Mouse (Mus musculus) megakaryocyte progenitor cell, adult 5-6 weeks (primary cell): ENCODE measurements at regions not wholly inside any gene's neighbourhood (a gene's known extent, or its start where the extent isn't known, plus 50 kb on each side); places are given as distances from the start of the nearest gene placed in this dataset.

Experiments
- ATAC-seq: replicated peaks from 2 replicates; pipeline ENCODE4 v1.8.0; 2016; ENCODE audit warnings: mild to moderate bottlenecking, moderate TSS enrichment, inconsistent platforms; ENCODE audit not compliant: poor library complexity

GRCm38 (mm10) chr16:5673372-5673960 lies 211.7 kb upstream of the Rbfox1 start:
- ATAC-seq: no peak

GRCm38 (mm10) chr16:5672871-5673270 lies 212.3 kb upstream of the Rbfox1 start:
- no peak for ATAC-seq

DNA sequence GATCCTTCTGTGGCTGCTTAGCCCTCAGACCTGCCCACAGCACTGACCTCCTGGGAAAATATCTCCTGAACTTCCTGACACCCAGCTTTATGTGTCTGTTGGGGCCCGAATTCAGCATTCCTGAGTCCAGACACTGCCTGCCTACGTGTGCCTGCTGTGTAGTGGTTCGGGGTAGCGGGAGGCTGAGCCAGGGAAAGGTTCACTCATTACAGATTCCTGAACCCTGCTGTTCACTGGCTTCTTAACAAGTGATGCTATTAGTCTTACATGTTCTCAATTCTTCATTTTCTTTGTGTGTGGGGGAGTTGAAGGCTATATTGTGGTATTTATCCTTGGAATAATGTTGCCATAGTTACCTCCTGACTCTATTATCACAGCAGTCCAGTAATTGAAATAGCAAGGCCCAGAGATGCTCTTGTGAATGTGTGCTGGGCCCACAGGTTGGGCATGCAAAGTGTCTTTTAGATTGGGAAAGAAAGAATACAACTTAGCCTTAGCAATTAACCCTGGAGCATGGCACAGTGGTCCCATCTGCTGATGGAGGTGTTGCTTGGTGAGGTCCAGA lies 216.7 kb upstream of the Rbfox1 start:
- no peak for ATAC-seq

GRCm38 (mm10) chr16:5661918-5662317 lies 223.2 kb upstream of the Rbfox1 start:
- ATAC-seq: no peak

DNA sequence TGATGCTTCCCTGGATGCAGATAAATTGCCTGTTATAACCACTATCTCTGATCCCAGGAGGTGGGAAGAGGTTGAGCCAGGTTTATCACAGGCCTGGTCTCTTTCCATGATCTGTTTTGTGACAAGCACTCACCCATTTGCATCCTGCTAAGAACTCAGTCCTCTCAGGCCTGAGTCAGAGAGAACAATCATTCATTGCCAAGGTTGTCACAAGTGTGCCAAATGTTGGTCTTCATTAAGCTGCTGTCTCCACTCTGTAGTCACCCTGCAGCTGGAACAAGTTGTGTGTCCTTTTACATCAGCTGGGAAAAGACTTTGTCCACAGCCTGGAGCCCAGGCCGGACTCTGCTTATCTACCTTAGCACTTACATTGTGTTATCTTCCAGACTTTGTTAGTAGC lies 233.6 kb upstream of the Rbfox1 start:
- no peak for ATAC-seq

GRCm38 (mm10) chr16:5651002-5651401 lies 234.2 kb upstream of the Rbfox1 start:
- no peak for ATAC-seq

DNA sequence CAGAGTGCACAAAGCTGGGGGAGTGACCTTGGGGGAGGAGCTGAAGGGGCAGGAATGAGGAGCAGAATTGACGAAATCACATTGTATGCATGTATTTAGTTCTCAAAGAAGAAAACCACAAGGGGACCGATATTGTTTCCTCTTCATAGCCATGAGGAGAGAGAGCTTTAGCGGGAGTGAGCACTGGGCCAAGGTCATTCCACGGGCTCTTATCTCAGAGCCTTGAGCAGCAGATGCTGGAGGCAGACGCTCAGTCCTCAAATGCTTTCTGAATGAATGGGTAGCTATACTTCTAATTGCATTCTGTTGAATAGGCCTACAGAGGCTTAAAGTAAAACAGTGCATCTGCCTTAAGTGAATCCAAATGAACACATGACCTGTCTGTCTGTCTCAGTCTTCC lies 245.2 kb upstream of the Rbfox1 start:
- no peak for ATAC-seq

DNA sequence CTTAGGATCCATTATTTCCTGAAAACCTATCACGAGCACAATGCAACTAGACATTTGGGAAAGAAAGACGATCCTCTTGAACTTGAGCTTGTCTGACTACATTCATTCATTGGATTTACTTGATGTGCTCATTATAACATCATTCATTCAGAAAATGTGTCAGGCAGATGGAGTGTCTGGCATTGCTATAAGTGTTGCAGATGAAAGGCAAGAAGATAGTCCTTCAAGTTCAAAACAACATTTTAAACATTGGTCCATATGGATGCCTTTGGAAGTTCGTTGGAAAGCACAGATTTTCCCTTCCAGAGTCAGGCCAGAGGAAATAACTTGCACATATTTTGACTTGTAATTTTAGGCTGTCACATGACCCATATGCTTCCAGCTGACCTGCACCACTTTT lies 255.2 kb upstream of the Rbfox1 start:
- ATAC-seq: no peak

DNA sequence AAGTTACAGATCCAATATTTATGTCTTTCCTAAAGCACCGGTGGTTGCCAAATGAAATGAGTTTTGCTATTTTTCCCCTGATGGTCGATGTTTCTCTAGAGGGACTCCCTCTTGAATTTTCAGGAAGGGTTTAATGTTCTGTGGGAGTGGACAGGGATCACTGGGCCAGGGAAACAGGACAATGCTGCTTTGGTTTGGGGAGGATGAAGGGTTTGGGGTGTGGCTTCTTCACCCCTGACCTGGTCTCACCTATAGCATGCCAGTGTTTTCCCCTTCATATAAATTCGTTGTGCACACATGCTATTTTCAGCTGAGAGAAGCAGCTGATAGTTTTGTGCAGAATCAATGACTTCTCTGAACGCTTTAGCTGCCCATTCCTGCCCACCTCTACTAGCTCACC lies 257.2 kb upstream of the Rbfox1 start:
- no peak for ATAC-seq

DNA sequence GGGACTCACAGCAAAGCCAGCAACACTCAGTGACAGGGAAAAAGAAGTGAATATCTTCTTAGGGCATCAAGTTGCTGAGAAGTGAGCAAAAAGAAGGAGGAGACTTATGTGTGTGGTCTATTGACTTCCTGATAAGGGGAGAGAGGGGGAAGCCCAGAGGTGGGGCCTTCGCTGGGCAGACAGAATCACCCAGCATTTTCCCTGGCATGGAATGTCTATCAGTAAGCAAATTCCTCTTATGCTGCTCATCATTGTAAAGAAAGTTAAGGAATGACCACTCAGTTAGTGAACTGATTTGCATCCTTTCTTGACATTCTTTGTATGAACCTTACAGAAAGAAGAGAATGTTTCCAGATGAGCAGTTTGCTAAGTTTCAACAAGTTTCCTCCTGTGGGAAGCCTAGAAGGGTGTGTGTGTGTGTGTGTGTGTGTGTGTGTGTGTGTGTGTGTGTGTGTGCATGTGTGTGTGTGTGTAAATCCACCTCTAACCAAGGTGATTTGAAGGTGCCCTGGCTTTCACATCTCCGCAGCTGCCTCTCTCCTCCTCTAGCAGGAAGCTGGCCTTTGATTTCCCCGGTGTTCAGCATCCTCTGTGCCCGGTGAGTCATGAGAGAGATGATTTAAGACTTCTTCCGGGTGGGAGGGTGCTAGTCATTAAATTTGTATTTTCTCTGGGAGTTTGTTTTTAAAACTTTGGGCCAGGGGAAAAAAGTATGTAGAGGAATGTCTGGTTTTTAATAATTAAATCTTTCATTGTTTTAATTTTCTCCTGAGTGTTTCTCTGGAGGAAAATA lies 257.8 kb upstream of the Rbfox1 start:
- ATAC-seq: no peak

DNA sequence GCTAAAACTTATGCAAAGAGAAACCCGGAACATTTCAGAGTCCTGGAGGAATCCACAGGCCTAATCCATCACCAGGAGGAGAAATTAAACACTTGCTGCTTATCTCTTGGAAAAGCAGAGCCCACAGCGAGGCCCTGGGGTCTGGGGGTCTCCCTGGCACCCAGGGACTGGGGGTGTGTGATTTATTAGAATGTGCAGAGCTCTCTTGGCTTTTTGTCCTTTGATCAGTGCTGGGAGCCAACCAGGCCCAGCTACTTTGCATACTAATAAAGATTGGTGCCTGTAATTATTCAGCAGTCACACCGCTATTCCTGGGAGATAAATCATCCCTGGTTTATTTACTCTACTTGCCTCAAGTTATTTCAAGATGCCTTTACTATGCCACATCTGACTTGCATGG lies 260.0 kb upstream of the Rbfox1 start:
- no peak for ATAC-seq

- ATAC-seq: no peak
Observed at GRCm38 (mm10) chr16:5620566-5620965, 264.6 kb upstream of the Rbfox1 start.

GRCm38 (mm10) chr16:5616356-5616755 lies 268.8 kb upstream of the Rbfox1 start:
- no peak for ATAC-seq

GRCm38 (mm10) chr16:5595359-5595758 lies 289.8 kb upstream of the Rbfox1 start:
- ATAC-seq: no peak

DNA sequence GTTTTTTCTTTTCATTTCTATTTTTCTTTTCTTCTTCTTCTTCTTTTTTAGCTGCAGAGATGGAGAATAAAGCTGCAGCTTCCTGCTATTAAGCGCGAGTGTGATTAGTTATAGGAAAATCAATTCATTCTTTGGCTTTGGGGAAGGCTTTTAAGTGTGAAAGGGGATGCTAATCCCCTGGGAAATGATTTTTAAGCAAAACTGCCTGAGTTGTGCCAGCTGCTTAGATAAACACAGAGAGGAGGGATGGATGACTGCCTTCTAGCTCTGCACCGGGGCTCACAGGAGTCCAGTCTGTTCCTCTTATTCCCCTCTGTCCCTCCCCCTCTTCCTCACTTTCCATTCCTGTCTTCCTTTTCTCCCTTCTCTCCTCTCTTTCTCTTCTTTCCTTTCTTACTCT lies 306.8 kb upstream of the Rbfox1 start:
- no peak for ATAC-seq

DNA sequence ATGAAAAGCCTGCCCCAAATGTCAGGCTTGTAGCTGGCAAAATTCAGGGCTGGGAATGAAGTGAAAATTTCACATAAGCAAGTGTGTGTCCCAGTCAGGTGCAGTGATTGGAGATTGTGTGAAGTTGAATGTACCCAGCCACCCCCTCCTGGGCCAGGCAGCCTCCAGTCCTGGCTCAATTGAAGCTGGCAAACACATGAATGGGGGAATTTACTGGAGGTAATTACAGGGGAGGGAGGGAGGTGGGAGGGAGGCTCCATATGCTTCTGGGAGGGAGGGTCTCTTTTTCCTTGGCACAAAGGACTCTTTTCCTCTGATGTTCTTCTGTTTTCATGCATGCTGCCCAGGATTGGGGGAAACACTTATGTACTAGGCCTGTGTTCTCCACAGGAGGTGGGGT lies 312.4 kb upstream of the Rbfox1 start:
- no peak for ATAC-seq

GRCm38 (mm10) chr16:5570619-5571018 lies 314.5 kb upstream of the Rbfox1 start:
- ATAC-seq: no peak

- no peak for ATAC-seq
Observed at GRCm38 (mm10) chr16:5569101-5569500, 313.3 kb upstream of the Eef2kmt start.

DNA sequence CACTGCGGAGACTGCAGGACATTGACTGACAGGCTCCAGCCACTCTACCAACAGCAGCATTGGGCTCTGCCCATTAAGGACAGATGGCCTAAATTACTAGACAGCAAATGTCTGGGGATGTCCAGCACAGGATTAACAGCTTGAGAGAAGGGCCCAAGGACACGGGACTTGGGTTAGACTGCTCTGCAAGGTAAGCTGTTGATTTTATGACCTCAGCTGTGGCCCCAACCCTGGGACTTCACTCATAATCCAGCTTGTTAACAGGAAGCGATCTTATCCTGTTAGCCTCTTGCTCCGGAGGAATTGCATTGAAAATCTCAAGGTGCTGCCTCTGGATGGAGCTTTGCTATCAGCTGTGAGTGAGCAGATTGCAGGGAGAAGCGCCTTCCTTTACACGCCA lies 293.2 kb upstream of the Eef2kmt start:
- ATAC-seq: no peak

DNA sequence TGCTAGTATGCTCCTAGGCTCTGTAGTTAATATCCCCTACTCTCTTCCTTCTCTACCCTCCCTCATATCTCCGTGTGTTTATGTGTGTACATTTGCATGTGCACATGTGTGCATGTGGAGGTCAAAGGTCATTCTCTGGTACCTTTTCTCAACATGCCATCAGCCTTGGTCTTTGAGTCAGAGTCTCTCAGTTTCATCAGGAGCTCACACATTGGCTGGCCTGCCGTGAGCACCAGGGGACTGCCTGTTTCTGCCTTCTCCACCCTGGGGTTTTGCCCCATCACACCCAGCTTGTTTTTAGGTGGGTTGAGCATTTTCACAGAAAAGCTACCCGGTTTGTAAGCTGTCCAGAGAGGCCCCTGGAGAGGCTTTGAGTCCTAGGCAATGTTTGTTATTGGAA lies 292.8 kb upstream of the Eef2kmt start:
- ATAC-seq: no peak

- ATAC-seq: no peak
Observed at GRCm38 (mm10) chr16:5546808-5547207, 291.0 kb upstream of the Eef2kmt start.

GRCm38 (mm10) chr16:5545801-5546200 lies 290.0 kb upstream of the Eef2kmt start:
- ATAC-seq: no peak
